Mouse (Mus musculus) cerebellum, adult 2 months (tissue): ENCODE data around the gene Klhdc7b.

Experiments
- CTCF ChIP-seq: fragments of 200-500 bp; IDR thresholded peaks from 2 replicates; pipeline ENCODE4 v1.5.1; 2011; ENCODE audit warnings: low read depth, mild to moderate bottlenecking, control low read depth, low read length, moderate library complexity, borderline replicate concordance; ENCODE audit not compliant: insufficient read depth
- POLR2A ChIP-seq: fragments of 200-500 bp; IDR thresholded peaks from 2 replicates; pipeline ENCODE4 v1.6.1; 2011; ENCODE audit warnings: low read length, control low read depth, borderline replicate concordance; ENCODE audit not compliant: insufficient read depth

DNA sequence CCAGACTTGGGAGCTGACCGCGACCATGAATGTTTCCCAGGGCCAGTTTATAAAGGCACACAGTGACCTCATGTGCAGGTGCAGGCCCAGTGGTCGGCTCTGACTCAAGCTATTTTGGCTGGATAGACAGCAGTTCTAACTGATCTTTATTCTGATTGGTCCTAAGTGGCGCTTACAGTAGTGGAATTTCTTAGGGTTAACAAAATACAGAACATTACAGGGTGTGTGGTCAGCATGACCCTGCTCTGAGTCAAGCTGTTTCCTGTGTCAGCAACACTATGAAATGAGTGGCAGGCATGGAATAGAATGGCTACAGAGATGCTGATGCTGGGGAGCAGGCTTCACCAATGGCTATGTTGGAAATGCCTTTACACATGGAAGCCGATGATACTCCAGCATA lies 51.2 kb downstream of the Klhdc7b start:
- TF ChIP-seq CTCF: no peak
- no peak for TF ChIP-seq POLR2A
